Mouse (Mus musculus) spleen, adult 2 months (tissue): ENCODE data around the gene Slc15a2. TPM values are rescaled to one million over a fixed set of nuclear protein-coding genes. Genes with fewer than 3 reads are reported as not detected.

Experiments
- DNase-seq, 2 experiments: peaks; one replicate each; pipeline versions ENCODE4 v3.0.0 to v3.0.0-alpha.2; 2012 to 2021; ENCODE audit warnings: low spot score in 2 of 2, low read depth in 1 of 2
- H3K27ac ChIP-seq: fragments of 200-500 bp; 2 replicates; pipeline ENCODE4 v1.5.1; 2012; ENCODE audit warnings: low read length, inconsistent platforms; ENCODE audit not compliant: insufficient read depth
- H3K27me3 ChIP-seq: fragments of 200-500 bp; 2 replicates; pipeline ENCODE4 v1.6.1; 2012; ENCODE audit warnings: mild to moderate bottlenecking, moderate library complexity, low read length, inconsistent platforms; ENCODE audit not compliant: control insufficient read depth, insufficient read depth
- H3K36me3 ChIP-seq: fragments of 200-500 bp; 2 replicates; pipeline ENCODE4 v1.6.1; 2012; ENCODE audit warnings: mild to moderate bottlenecking, low read length, inconsistent platforms; ENCODE audit not compliant: control insufficient read depth, insufficient read depth
- H3K4me1 ChIP-seq: fragments of 200-500 bp; 2 replicates; pipeline ENCODE4 v1.6.1; 2011; ENCODE audit warnings: inconsistent platforms; ENCODE audit not compliant: control insufficient read depth, insufficient read depth, insufficient read length
- H3K4me3 ChIP-seq: fragments of 200-500 bp; 2 replicates; pipeline ENCODE4 v1.5.1; 2011; ENCODE audit warnings: mild to moderate bottlenecking, inconsistent platforms; ENCODE audit not compliant: insufficient read depth, insufficient read length; ENCODE audit errors: extremely low read depth
- CTCF ChIP-seq: fragments of 200-500 bp; IDR thresholded peaks from 2 replicates; pipeline ENCODE4 v1.5.1; 2011; ENCODE audit warnings: mild to moderate bottlenecking, inconsistent platforms; ENCODE audit not compliant: insufficient read depth, insufficient read length, insufficient replicate concordance; ENCODE audit errors: extremely low read depth
- POLR2A ChIP-seq: fragments of 200-500 bp; IDR thresholded peaks from 2 replicates; pipeline ENCODE4 v1.6.1; 2011; ENCODE audit warnings: low read depth, low read length, inconsistent platforms
- WGBS: fragments of 180-500 bp; shearing (Covaris S2); methylation state at CpG from one replicate; pipeline ENCODE4 v1.1.7; 2018; 5-methylcytosine and 5-hydroxymethylcytosine counted together
- polyA plus RNA-seq: library from polyadenylated mRNA; depleted of rRNA; stranded (reverse); fragments of >200 nt; gene quantifications from 2 replicates; pipeline ENCODE4 v1.2.3, GENCODE M21; 2012; rRNA removed

The Slc15a2 gene
- polyA plus RNA-seq, 1 experiment = 2.1 TPM

GRCm38 (mm10) chr16:36717481-36717880 lies 67.3 kb downstream of the Slc15a2 start:
- H3K4me1 ChIP-seq = peaks cover 13% of the 10 kb centered on the region
- no peak for DNase-seq
- no peak overlapping the region for H3K27ac ChIP-seq
- TF ChIP-seq CTCF = no peak
- no peak for TF ChIP-seq POLR2A
- no peaks in the 10 kb centered on the region for H3K36me3 ChIP-seq
- no peak overlapping the region for H3K4me3 ChIP-seq
- WGBS = 36% methylated on average over 4 of the region's 4 CpGs
- H3K27me3 ChIP-seq = no peaks in the 10 kb centered on the region

GRCm38 (mm10) chr16:36711760-36712159 lies 73.0 kb downstream of the Slc15a2 start:
- peak; percentile 76 to 96 for DNase-seq
- TF ChIP-seq POLR2A (no peak), CTCF (no peak)
- Histone ChIP-seq H3K36me3 (no peaks in the 10 kb centered on the region), H3K27me3 (no peaks in the 10 kb centered on the region), H3K4me3 (no peak overlapping the region), H3K4me1 (peaks cover 19% of the 10 kb centered on the region), H3K27ac (peak overlapping the region; percentile 62; the same call in 1 of the 2 replicates)
- 16% methylated on average over 12 of the region's 12 CpGs for WGBS

GRCm38 (mm10) chr16:36710794-36711193 lies 74.0 kb downstream of the Slc15a2 start:
- TF ChIP-seq CTCF (no peak), POLR2A (no peak)
- peak in 1 of 2 experiments; percentile 36 for DNase-seq
- no peak overlapping the region for H3K4me3 ChIP-seq
- 90% methylated on average over 2 of the region's 2 CpGs for WGBS
- H3K27me3 ChIP-seq = no peaks in the 10 kb centered on the region
- H3K4me1 ChIP-seq = peaks cover 19% of the 10 kb centered on the region
- H3K36me3 ChIP-seq = no peaks in the 10 kb centered on the region
- no peak overlapping the region for H3K27ac ChIP-seq

GRCm38 (mm10) chr16:36709405-36709804 lies 75.4 kb downstream of the Slc15a2 start:
- 27% methylated on average over 17 of the region's 17 CpGs for WGBS
- H3K27ac ChIP-seq = peak overlapping the region; percentile 50
- peak; percentile 63 to 72 for DNase-seq
- H3K36me3 ChIP-seq = no peaks in the 10 kb centered on the region
- TF ChIP-seq CTCF = no peak
- no peak for TF ChIP-seq POLR2A
- H3K4me3 ChIP-seq = peak overlapping the region; percentile 11; the same call in 1 of the 2 replicates
- peaks cover 19% of the 10 kb centered on the region for H3K4me1 ChIP-seq
- no peaks in the 10 kb centered on the region for H3K27me3 ChIP-seq

- peak overlapping the region; percentile 50 for H3K27ac ChIP-seq
- DNase-seq = peak in 1 of 2 experiments; percentile 51
- peaks cover 19% of the 10 kb centered on the region for H3K4me1 ChIP-seq
- TF ChIP-seq POLR2A = no peak
- H3K4me3 ChIP-seq = no peak overlapping the region
- H3K27me3 ChIP-seq = no peaks in the 10 kb centered on the region
- 15% methylated on average over 7 of the region's 7 CpGs for WGBS
- no peaks in the 10 kb centered on the region for H3K36me3 ChIP-seq
Observed at GRCm38 (mm10) chr16:36708751-36709150, 76.0 kb downstream of the Slc15a2 start.

GRCm38 (mm10) chr16:36707702-36708423 lies 76.9 kb downstream of the Slc15a2 start:
- Histone ChIP-seq H3K36me3 (no peaks in the 10 kb centered on the region), H3K27me3 (no peaks in the 10 kb centered on the region), H3K27ac (peak overlapping the region; percentile 48; the same call in 1 of the 2 replicates), H3K4me1 (peaks cover 19% of the 10 kb centered on the region), H3K4me3 (no peak overlapping the region)
- no peak for TF ChIP-seq CTCF
- no peak for TF ChIP-seq POLR2A
- WGBS = 78% methylated on average over 6 of the region's 6 CpGs
- no peak for DNase-seq

GRCm38 (mm10) chr16:36700484-36700883 lies 84.3 kb downstream of the Slc15a2 start:
- H3K36me3 ChIP-seq = no peaks in the 10 kb centered on the region
- H3K4me3 ChIP-seq = no peak overlapping the region
- H3K27me3 ChIP-seq = no peaks in the 10 kb centered on the region
- WGBS = 81% methylated on average over 2 of the region's 2 CpGs
- TF ChIP-seq POLR2A = no peak
- no peak for TF ChIP-seq CTCF
- no peak overlapping the region for H3K27ac ChIP-seq
- no peaks in the 10 kb centered on the region; the same call in 1 of the 2 replicates for H3K4me1 ChIP-seq
- DNase-seq = no peak

Other genes with a start within 250 kb of the Slc15a2 start
- 0.01 and 0.02 TPM in 2 replicates for gene Casr, start 222.8 kb downstream of the Slc15a2 start, polyA plus RNA-seq
- gene Cd86, start 118.9 kb downstream of the Slc15a2 start, polyA plus RNA-seq = 10.9 and 15.3 TPM in 2 replicates
- gene Ildr1, start 91.0 kb downstream of the Slc15a2 start, polyA plus RNA-seq = 2.0 and 2.3 TPM in 2 replicates
- 1.1 and 1.3 TPM in 2 replicates for gene Iqcb1, start 43.4 kb upstream of the Slc15a2 start, polyA plus RNA-seq
- gene Eaf2, start 90.0 kb upstream of the Slc15a2 start, polyA plus RNA-seq = 1.9 and 2.1 TPM in 2 replicates
- gene Golgb1, start 90.2 kb upstream of the Slc15a2 start, polyA plus RNA-seq = 21.8 and 31.8 TPM in 2 replicates
- 114 and 126 TPM in 2 replicates for gene Hcls1, start 150.0 kb upstream of the Slc15a2 start, polyA plus RNA-seq
- gene Fbxo40, start 205.5 kb upstream of the Slc15a2 start, polyA plus RNA-seq = 0.01 and 0.07 TPM in 2 replicates
- gene Polq, start 226.8 kb upstream of the Slc15a2 start, polyA plus RNA-seq = 0.53 and 0.55 TPM in 2 replicates